Mouse (Mus musculus) midbrain, embryonic 10.5 days (tissue): ENCODE measurements around the gene Armc2. TPM values are rescaled to one million over a fixed set of nuclear protein-coding genes. Genes with fewer than 3 reads are reported as not detected.
A peak's percentile ranks its signal among the peaks of the same experiment; 100 is the strongest.

Experiments
- DNase-seq: peaks from one replicate; pipeline ENCODE4 v3.0.0-alpha.2; 2017; ENCODE audit warnings: low spot score
- H3K27ac ChIP-seq: fragments of 300-500 bp; sonication (generic); replicated peaks from 2 replicates; pipeline ENCODE4 v1.5.1; 2016; ENCODE audit warnings: mild to moderate bottlenecking
- H3K27me3 ChIP-seq: fragments of 300-500 bp; sonication (generic); 2 replicates; pipeline ENCODE4 v1.6.1; 2016; ENCODE audit warnings: low read depth, mild to moderate bottlenecking; ENCODE audit not compliant: poor library complexity, severe bottlenecking
- H3K36me3 ChIP-seq: fragments of 300-500 bp; sonication (generic); 2 replicates; pipeline ENCODE4 v1.6.1; 2016; ENCODE audit warnings: mild to moderate bottlenecking, moderate library complexity
- H3K4me1 ChIP-seq: fragments of 300-500 bp; sonication (generic); 2 replicates; pipeline ENCODE4 v1.6.1; 2016
- H3K4me3 ChIP-seq: fragments of 300-500 bp; sonication (generic); 2 replicates; pipeline ENCODE4 v1.5.1; 2016; ENCODE audit warnings: mild to moderate bottlenecking, moderate library complexity
- H3K9me3 ChIP-seq: fragments of 300-500 bp; sonication (generic); replicated peaks from 2 replicates; pipeline ENCODE4 v1.6.1; 2016; ENCODE audit warnings: mild to moderate bottlenecking
- WGBS: fragments of 180-500 bp; shearing (Covaris S2); methylation state at CpG from one replicate; pipeline ENCODE4 v1.1.7; 2016; 5-methylcytosine and 5-hydroxymethylcytosine counted together
- polyA plus RNA-seq: library from polyadenylated mRNA; unstranded; fragments of >200 nt; fragmentation: Nextera tagmentation; extraction: Ambion mirVana; gene quantifications from 2 replicates; pipeline ENCODE4 v1.2.1, GENCODE M21; 2016

The Armc2 gene
- polyA plus RNA-seq, 1 experiment from 2014 or later, result 1.5 TPM

GRCm38 (mm10) chr10:42042881-42043280 lies 24.6 kb upstream of the Armc2 start:
- Histone ChIP-seq H3K36me3 (no peaks in the 10 kb centered on the region), H3K4me1 (peaks cover 4% of the 10 kb centered on the region; the same call in 1 of the 2 replicates), H3K27me3 (no peaks in the 10 kb centered on the region), H3K4me3 (no peak overlapping the region), H3K9me3 (no peaks in the 10 kb centered on the region), H3K27ac (no peak overlapping the region)
- DNase-seq, result no peak
- WGBS, result 78% methylated on average over 1 of the region's 1 CpGs

DNA sequence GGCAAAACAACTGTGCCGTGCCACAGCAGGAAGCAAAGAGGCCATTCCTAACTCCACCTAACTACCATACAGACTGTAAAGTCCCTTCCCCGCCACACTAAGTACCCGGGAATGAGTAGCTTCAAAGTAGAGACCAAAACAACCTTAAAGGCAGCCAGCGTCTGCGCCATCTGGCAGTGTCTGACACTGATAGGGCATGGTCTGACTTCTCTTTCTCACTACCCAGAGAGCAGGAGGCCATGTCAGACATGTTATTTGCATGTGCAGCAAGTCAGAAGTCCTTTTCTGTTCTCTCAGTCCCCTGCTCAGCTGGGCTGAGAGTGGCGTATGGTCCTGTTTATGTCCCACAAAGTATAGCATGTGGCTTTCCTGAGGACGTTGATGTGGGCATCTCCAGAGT lies 23.8 kb upstream of the Armc2 start:
- WGBS, result 69% methylated on average over 7 of the region's 7 CpGs
- Histone ChIP-seq H3K4me3 (no peak overlapping the region), H3K4me1 (peaks cover 10% of the 10 kb centered on the region), H3K27me3 (no peaks in the 10 kb centered on the region), H3K9me3 (no peaks in the 10 kb centered on the region), H3K27ac (no peak overlapping the region), H3K36me3 (no peaks in the 10 kb centered on the region)
- DNase-seq, result no peak

DNA sequence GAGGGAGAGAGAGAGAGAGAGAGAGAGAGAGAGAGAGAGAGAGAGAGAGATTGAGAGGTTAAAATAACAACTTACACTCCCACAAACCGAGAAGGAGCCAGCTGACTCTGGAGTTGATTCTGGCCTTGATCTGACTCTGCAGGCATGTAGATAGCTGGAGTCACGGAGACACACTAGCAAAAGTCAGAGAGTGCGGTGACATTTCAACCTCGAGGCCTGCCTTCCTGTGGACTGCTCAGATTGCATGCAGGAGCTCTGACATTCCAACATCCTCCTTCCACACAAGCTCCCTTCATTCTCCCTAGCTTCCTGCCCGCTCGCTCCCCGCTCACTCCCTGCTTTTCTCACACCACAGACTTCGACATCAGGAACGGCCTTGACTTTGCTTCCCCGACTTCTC lies 20.3 kb upstream of the Armc2 start:
- H3K36me3 ChIP-seq, result no peaks in the 10 kb centered on the region
- H3K4me3 ChIP-seq, result no peak overlapping the region
- DNase-seq, result no peak
- no peaks in the 10 kb centered on the region for H3K9me3 ChIP-seq
- H3K27ac ChIP-seq, result no peak overlapping the region
- WGBS, result 64% methylated on average over 10 of the region's 10 CpGs
- H3K27me3 ChIP-seq, result peaks cover 9% of the 10 kb centered on the region
- peaks cover 16% of the 10 kb centered on the region for H3K4me1 ChIP-seq

DNA sequence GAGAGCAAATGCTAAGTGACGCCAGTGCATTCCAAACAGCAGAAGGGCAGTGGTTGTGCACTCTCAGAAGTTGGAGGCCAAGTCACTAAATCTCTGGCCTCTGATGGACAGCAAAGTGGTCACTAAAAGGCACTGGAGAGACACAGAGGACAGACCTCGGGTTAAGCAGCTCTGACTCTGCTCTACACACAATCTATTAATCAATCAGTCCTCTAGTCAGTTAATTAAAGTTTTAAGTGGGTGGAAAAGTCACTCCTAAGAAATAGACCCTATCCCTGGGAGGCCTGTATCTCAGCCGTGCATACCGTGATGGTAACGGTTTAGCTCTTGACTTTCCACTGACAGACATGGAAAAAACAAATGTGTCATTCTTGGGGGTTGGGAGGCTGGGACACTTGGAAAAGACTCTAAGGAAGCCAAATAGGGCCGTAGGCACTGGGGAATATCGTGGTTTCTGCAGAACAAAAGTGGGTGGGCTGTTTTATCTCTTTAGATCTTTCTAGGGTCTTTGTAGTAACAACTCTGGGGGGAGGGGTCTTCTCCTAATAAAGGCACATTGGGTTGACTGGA lies 19.1 kb upstream of the Armc2 start:
- H3K4me3 ChIP-seq, result no peak overlapping the region
- no peaks in the 10 kb centered on the region for H3K9me3 ChIP-seq
- H3K27me3 ChIP-seq, result peaks cover 11% of the 10 kb centered on the region
- 59% methylated on average over 7 of the region's 7 CpGs for WGBS
- H3K27ac ChIP-seq, result no peak overlapping the region
- H3K36me3 ChIP-seq, result no peaks in the 10 kb centered on the region
- H3K4me1 ChIP-seq, result peaks cover 19% of the 10 kb centered on the region
- DNase-seq, result no peak

DNA sequence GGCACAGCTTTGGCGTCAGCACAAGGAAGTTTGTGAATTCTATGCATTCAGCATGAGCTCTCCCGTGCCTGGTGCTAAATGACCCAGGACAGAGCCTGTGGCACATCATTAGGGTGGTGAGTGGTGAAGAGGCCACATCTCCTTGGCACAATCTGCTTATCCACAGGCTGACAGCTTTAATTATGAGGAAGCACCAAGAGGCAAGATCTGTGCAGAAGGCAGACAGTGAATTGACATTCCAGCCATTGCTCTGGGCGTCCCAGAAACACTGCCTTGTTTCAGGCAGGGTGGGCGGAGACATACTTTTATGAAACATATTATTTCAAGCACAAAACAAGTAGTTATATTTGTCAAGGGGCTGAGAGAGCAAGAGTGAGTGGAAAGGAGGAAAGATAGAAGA lies 18.6 kb upstream of the Armc2 start:
- H3K27me3 ChIP-seq, result peaks cover 17% of the 10 kb centered on the region
- WGBS, result 78% methylated on average over 4 of the region's 4 CpGs
- DNase-seq, result no peak

DNA sequence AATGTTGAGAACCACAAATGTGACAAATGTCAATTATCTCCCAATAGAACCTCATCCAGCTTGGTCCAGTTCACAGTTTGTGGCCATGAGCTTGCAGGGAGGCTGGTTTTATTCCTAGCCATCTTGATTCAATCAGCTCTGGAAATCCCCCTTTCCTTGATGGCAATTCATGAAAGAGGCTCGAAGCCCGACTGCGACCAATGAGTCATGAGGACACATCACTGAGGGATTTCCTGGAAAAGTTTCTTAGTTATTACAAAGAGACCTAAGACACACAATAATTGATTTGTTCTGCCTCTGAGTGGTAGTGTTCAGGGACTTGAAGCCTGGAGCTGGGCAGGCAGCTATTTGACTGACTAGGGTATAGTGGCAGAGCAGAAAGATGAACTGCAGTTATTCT lies 15.3 kb upstream of the Armc2 start:
- Histone ChIP-seq H3K4me1 (peaks cover 21% of the 10 kb centered on the region), H3K9me3 (no peaks in the 10 kb centered on the region), H3K4me3 (no peak overlapping the region), H3K27ac (no peak overlapping the region), H3K36me3 (no peaks in the 10 kb centered on the region), H3K27me3 (peaks cover 21% of the 10 kb centered on the region)
- DNase-seq, result no peak
- WGBS, result 73% methylated on average over 3 of the region's 3 CpGs

More for the DNA sequence above, 18.6 kb upstream of the Armc2 start:
- H3K4me3 ChIP-seq, result no peak overlapping the region
- no peaks in the 10 kb centered on the region for H3K36me3 ChIP-seq
- H3K9me3 ChIP-seq, result no peaks in the 10 kb centered on the region
- H3K27ac ChIP-seq, result no peak overlapping the region
- H3K4me1 ChIP-seq, result peaks cover 17% of the 10 kb centered on the region

DNA sequence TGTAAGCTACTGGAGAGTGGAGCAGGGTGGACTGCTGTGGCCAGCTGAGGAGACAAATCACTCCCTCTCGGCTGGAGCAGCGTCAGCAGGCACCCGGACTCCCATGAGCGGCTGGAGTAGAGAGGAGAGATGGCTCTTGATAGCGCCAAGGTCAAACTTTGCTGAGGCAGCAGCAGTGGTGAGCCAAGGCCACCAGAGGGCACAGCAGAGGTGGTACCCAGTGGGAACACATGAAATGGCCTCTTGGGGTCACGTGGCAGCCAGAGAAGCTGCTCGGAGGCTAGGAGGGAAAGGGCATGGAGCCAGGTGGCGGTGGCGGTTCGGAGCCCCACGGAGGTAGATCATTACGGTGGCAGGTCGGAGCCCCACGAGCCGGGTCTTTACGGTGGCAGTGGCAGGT lies 12.8 kb upstream of the Armc2 start:
- Histone ChIP-seq H3K36me3 (no peaks in the 10 kb centered on the region), H3K4me1 (peaks cover 12% of the 10 kb centered on the region), H3K27ac (0 out of 2 replicates have a peak overlapping the region, but pooled peaks have one; percentile 52), H3K4me3 (peak overlapping the region; percentile 28), H3K9me3 (no peaks in the 10 kb centered on the region), H3K27me3 (peaks cover 21% of the 10 kb centered on the region)
- WGBS, result 16% methylated on average over 16 of the region's 16 CpGs
- peak; percentile 79 for DNase-seq

GRCm38 (mm10) chr10:42029502-42029901 lies 11.3 kb upstream of the Armc2 start:
- peaks cover 12% of the 10 kb centered on the region for H3K4me1 ChIP-seq
- WGBS, result 73% methylated on average over 5 of the region's 5 CpGs
- H3K9me3 ChIP-seq, result no peaks in the 10 kb centered on the region
- peaks cover 18% of the 10 kb centered on the region for H3K27me3 ChIP-seq
- H3K36me3 ChIP-seq, result no peaks in the 10 kb centered on the region
- no peak for DNase-seq
- no peak overlapping the region for H3K27ac ChIP-seq
- H3K4me3 ChIP-seq, result no peak overlapping the region

- no peak overlapping the region for H3K27ac ChIP-seq
- H3K4me1 ChIP-seq, result peaks cover 6% of the 10 kb centered on the region
- H3K27me3 ChIP-seq, result peaks cover 9% of the 10 kb centered on the region; the same call in 1 of the 2 replicates
- DNase-seq, result no peak
- no peak overlapping the region for H3K4me3 ChIP-seq
- no peaks in the 10 kb centered on the region for H3K9me3 ChIP-seq
- WGBS, result 90% methylated on average over 11 of the region's 11 CpGs
- no peaks in the 10 kb centered on the region for H3K36me3 ChIP-seq
These were observed 9.1 kb upstream of the Armc2 start for GRCm38 (mm10) chr10:42027337-42027736.

DNA sequence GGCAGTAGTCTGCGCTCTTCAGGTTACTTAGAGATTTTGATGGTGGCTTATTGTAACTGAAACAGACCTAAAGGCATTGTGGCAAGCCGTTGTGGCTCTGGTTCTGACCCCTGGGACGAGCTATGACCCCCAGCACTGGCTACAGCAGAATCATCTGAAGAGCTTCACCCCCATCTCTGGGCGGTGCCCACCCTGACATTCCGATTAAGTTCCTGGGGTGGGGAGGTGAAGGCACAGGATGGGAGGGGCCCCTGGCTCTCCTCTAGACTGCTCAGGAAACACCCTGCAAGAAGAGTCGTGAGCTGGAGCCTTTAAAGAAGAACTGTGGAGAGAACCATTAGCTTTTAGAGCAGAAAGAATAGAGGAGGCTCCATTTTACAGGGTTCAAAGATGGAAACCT lies 6.2 kb upstream of the Armc2 start:
- Histone ChIP-seq H3K36me3 (no peaks in the 10 kb centered on the region), H3K4me3 (no peak overlapping the region), H3K27ac (no peak overlapping the region), H3K4me1 (no peaks in the 10 kb centered on the region), H3K27me3 (peaks cover 12% of the 10 kb centered on the region), H3K9me3 (no peaks in the 10 kb centered on the region)
- DNase-seq, result no peak
- WGBS, result 79% methylated on average over 6 of the region's 6 CpGs

DNA sequence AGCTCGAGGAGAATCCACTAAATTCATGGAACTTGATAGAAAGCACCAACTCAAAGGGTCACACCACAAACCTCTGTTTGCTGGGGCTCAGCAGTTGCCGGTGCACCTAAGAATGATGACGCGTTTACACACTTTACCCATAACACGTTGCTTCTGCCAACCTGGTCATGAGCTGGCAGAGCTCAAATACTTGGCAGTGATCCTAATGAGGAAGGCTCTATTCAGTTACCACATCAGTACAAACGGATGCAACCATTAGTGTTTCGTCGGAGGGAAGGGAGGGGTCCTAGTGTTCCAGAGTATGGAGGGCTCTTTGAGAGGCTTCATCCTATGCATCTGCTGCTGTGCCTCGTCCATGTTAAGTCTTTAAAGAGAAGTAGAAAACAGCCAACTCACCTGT lies 3.3 kb upstream of the Armc2 start:
- Histone ChIP-seq H3K4me1 (peaks cover 12% of the 10 kb centered on the region), H3K4me3 (no peak overlapping the region), H3K27me3 (peaks cover 36% of the 10 kb centered on the region), H3K36me3 (no peaks in the 10 kb centered on the region), H3K9me3 (no peaks in the 10 kb centered on the region), H3K27ac (no peak overlapping the region)
- WGBS, result 87% methylated on average over 9 of the region's 9 CpGs
- no peak for DNase-seq

GRCm38 (mm10) chr10:42014086-42014485 lies 4.2 kb downstream of the Armc2 start:
- Histone ChIP-seq H3K4me3 (no peak overlapping the region), H3K36me3 (no peaks in the 10 kb centered on the region), H3K9me3 (no peaks in the 10 kb centered on the region), H3K27me3 (peaks cover 31% of the 10 kb centered on the region), H3K27ac (no peak overlapping the region), H3K4me1 (peaks cover 12% of the 10 kb centered on the region)
- 91% methylated on average over 5 of the region's 5 CpGs for WGBS
- no peak for DNase-seq

GRCm38 (mm10) chr10:42010761-42011435 lies 7.3 kb downstream of the Armc2 start:
- no peak for DNase-seq
- no peaks in the 10 kb centered on the region for H3K4me1 ChIP-seq
- H3K27ac ChIP-seq, result no peak overlapping the region
- no peaks in the 10 kb centered on the region for H3K9me3 ChIP-seq
- 89% methylated on average over 10 of the region's 10 CpGs for WGBS
- H3K27me3 ChIP-seq, result peaks cover 4% of the 10 kb centered on the region
- no peak overlapping the region for H3K4me3 ChIP-seq
- no peaks in the 10 kb centered on the region for H3K36me3 ChIP-seq
